Mouse (Mus musculus) CD4-positive helper T cell, adult 2 months (primary cell): ENCODE measurements around the gene Aqp5.

ENCODE experiments used
- DNase-seq: peaks from one replicate; pipeline ENCODE4 v3.0.0-alpha.2; 2012; ENCODE audit warnings: low read depth, missing footprints, low spot score

Gene Aqp5

GRCm38 (mm10) chr15:99637405-99638123, 47.0 kb downstream of the Aqp5 start:
- DNase-seq, result no peak

DNA sequence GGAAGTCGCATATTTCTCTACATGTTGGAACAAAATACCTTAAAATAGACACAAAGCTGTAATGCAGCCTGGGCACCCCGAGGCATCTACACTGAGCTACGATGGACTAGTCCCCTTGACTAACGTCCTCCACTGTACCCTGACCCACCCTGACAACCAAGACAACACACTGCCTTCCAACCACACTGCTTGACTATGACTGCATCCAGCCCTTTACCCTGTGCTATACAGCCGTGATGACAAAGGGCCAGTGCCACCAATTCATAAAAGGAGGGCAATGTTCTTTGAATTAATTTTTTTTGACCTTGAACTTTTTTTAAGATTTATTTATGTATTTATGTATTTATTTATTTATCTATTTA, 47.5 kb downstream of the Aqp5 start:
- DNase-seq, result no peak

- no peak for DNase-seq
Observed at GRCm38 (mm10) chr15:99642622-99643021, 52.0 kb downstream of the Aqp5 start.

- peak; percentile 63 for DNase-seq
Observed at GRCm38 (mm10) chr15:99643832-99644231, 53.2 kb downstream of the Aqp5 start.
